Mouse (Mus musculus): Measurements from ENCODE around the gene Plxnd1.

- TF ChIP-seq CTCF (conservative IDR thresholded peaks at IDR 0.05; ENCODE audit: insufficient read depth, insufficient read length, low read depth, low read length) (no peak), POLR2A (IDR thresholded peaks at IDR 0.05; ENCODE audit: low read depth, low read length) (no peak)
Observed at GRCm38 (mm10) chr6:115909940-115910339, 84.9 kb downstream of the Plxnd1 start.
